Mouse (Mus musculus) c-Kit-negative CD71-positive TER-119-positive erythroid progenitor cells, embryonic 14.5 days (primary cell): ENCODE measurements at regions not wholly inside any gene's neighbourhood (a gene's known extent, or its start where the extent isn't known, plus 50 kb on each side); places are given as distances from the start of the nearest gene placed in this dataset.

ENCODE experiments used
- DNase-seq: peaks from one replicate; pipeline ENCODE4 v3.0.0-alpha.2; 2013; ENCODE audit warnings: low read depth, low spot score

GRCm38 (mm10) chr17:9723484-9723883 is 54.0 kb upstream of the Pabpc6 start:
- DNase-seq: no peak

DNA sequence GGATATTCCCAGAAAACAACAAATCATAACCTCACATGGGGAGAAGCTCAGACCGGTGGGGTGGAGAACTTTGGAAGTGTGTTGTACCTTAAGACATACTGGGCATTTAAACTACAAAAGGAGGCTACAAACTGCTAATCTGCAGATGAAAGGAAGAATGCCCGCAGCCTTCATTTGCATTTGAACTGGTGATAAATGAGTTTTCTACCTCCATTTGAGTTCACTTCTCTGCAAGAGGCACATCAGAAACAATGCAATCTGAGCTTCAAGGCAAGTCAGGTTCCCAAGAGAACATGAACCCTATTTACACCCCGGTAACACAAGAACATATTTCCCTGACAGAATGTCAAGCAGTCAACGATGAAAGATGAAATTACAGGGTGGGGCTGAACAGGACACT is 53.2 kb upstream of the Pabpc6 start:
- DNase-seq: no peak
